Mouse (Mus musculus): ENCODE measurements around the gene Tppp2. TPM values are rescaled to one million over a fixed set of nuclear protein-coding genes. Genes with fewer than 3 reads are reported as not detected.

Tppp2 gene
- total RNA-seq, 4 experiments from 2014 or later = not detected

DNA sequence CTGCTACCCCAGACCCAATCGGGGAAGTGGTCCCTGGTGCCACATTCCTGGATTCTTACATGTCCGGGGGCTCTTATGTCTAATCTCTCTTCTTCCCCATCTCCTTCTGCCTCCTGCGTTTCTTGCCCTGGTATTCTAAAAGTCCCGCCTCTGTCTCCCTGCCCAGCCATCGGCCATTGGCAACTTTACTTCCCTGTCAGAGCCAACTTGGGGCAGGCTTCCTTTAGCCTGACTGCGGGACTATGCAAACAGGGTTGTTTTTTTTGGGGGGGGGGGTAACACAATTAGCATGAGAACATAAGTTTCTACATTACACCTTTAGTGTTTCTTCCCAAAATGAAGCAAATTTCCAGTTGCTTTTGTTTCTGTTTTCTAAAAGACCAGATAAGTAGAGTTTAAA, 25.1 kb downstream of the Tppp2 start:
- DNase-seq (ENCODE audit: low spot score) = no peak

DNA sequence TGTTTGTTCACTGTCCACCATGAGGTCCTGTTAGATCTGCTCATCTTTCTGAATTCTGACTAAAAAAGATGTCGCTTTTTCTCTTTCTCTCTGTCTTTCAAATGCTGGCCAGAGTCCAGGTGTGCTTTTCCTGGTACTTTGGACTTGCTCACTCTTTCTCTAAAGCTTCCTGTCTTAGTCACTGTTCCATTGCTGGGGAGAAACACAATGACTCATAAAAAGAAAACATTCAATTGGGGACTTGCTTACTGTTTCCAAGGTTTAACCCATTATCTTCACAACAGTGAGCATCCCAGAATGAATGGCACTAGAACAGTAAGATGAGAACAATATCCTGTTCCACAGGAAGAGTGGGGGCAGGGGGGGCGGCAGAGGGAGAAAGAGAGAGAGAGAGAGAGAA, 42.1 kb downstream of the Tppp2 start:
- DNase-seq (ENCODE audit: low spot score) = no peak

GRCm38 (mm10) chr14:51967400-51967799, 49.2 kb downstream of the Tppp2 start:
- no peak for DNase-seq (ENCODE audit: low spot score)

Other genes starting within 250 kb of the Tppp2 start
- gene Gm17079, start 223.0 kb upstream of the Tppp2 start, total RNA-seq (2022) = not detected
- gene Gm5800, start 201.2 kb upstream of the Tppp2 start, total RNA-seq (2022) = not detected
- not detected for gene Ang4, start 144.8 kb upstream of the Tppp2 start, total RNA-seq (2022)
- not detected for gene AY358078, start 118.4 kb upstream of the Tppp2 start, total RNA-seq (2022)
- gene Ear6, start 64.7 kb upstream of the Tppp2 start, total RNA-seq (2022) = not detected
- gene Mettl17, start 33.6 kb upstream of the Tppp2 start, total RNA-seq (2022) = 10 to 100 TPM; 17.9 to 26.4 (median 22.7) TPM
- gene Slc39a2, start 25.5 kb upstream of the Tppp2 start, total RNA-seq (2022) = under 1 TPM in 2 of 4 experiments, not detected in 2; 0.17 to 0.44 TPM
- gene Ndrg2, start 4.3 kb upstream of the Tppp2 start, total RNA-seq (2022) = 1,000 to 10,000 TPM; 1,477 to 1,608 (median 1,523) TPM
- not detected for gene Rnase13, start 4.3 kb downstream of the Tppp2 start, total RNA-seq (2022)
- gene Arhgef40, start 66.3 kb downstream of the Tppp2 start, total RNA-seq (2022) = 10 to 100 TPM; 20.4 to 31.0 (median 24.0) TPM
- 1 to 10 TPM; 1.6 to 4.4 (median 2.5) TPM for gene Tmem253, start 97.2 kb downstream of the Tppp2 start, total RNA-seq (2022)
- gene Zfp219, start 102.3 kb downstream of the Tppp2 start, total RNA-seq (2022) = 10 to 100 TPM; 22.5 to 29.9 (median 24.6) TPM
- not detected for gene Olfr221, start 124.0 kb downstream of the Tppp2 start, total RNA-seq (2022)
- 100 to 1,000 TPM; 126 to 132 (median 128) TPM for gene Hnrnpc, start 185.6 kb downstream of the Tppp2 start, total RNA-seq (2022)
- gene Rpgrip1, start 192.3 kb downstream of the Tppp2 start, total RNA-seq (2022) = under 1 TPM in 3 of 4 experiments, not detected in 1; 0.31 to 0.41 (median 0.37) TPM

Measured in heart, adult 8-10 months (tissue).